Mouse (Mus musculus) spleen, adult 2 months (tissue): ENCODE data around the gene Dusp13. TPM values are rescaled to one million over a fixed set of nuclear protein-coding genes. Genes with fewer than 3 reads are reported as not detected.

Experiments
- DNase-seq, 2 experiments: peaks; one replicate each; pipeline versions ENCODE4 v3.0.0 to v3.0.0-alpha.2; 2012 to 2021; ENCODE audit warnings: low spot score in 2 of 2, low read depth in 1 of 2
- H3K27ac ChIP-seq: fragments of 200-500 bp; 2 replicates; pipeline ENCODE4 v1.5.1; 2012; ENCODE audit warnings: low read length, inconsistent platforms; ENCODE audit not compliant: insufficient read depth
- H3K27me3 ChIP-seq: fragments of 200-500 bp; 2 replicates; pipeline ENCODE4 v1.6.1; 2012; ENCODE audit warnings: mild to moderate bottlenecking, moderate library complexity, low read length, inconsistent platforms; ENCODE audit not compliant: control insufficient read depth, insufficient read depth
- H3K36me3 ChIP-seq: fragments of 200-500 bp; 2 replicates; pipeline ENCODE4 v1.6.1; 2012; ENCODE audit warnings: mild to moderate bottlenecking, low read length, inconsistent platforms; ENCODE audit not compliant: control insufficient read depth, insufficient read depth
- H3K4me1 ChIP-seq: fragments of 200-500 bp; 2 replicates; pipeline ENCODE4 v1.6.1; 2011; ENCODE audit warnings: inconsistent platforms; ENCODE audit not compliant: control insufficient read depth, insufficient read depth, insufficient read length
- H3K4me3 ChIP-seq: fragments of 200-500 bp; 2 replicates; pipeline ENCODE4 v1.5.1; 2011; ENCODE audit warnings: mild to moderate bottlenecking, inconsistent platforms; ENCODE audit not compliant: insufficient read depth, insufficient read length; ENCODE audit errors: extremely low read depth
- CTCF ChIP-seq: fragments of 200-500 bp; IDR thresholded peaks from 2 replicates; pipeline ENCODE4 v1.5.1; 2011; ENCODE audit warnings: mild to moderate bottlenecking, inconsistent platforms; ENCODE audit not compliant: insufficient read depth, insufficient read length, insufficient replicate concordance; ENCODE audit errors: extremely low read depth
- POLR2A ChIP-seq: fragments of 200-500 bp; IDR thresholded peaks from 2 replicates; pipeline ENCODE4 v1.6.1; 2011; ENCODE audit warnings: low read depth, low read length, inconsistent platforms
- WGBS: fragments of 180-500 bp; shearing (Covaris S2); methylation state at CpG from one replicate; pipeline ENCODE4 v1.1.7; 2018; 5-methylcytosine and 5-hydroxymethylcytosine counted together
- polyA plus RNA-seq: library from polyadenylated mRNA; depleted of rRNA; stranded (reverse); fragments of >200 nt; gene quantifications from 2 replicates; pipeline ENCODE4 v1.2.3, GENCODE M21; 2012; rRNA removed

Gene Dusp13
- polyA plus RNA-seq, 1 experiment, result 0.19 TPM

- H3K36me3 ChIP-seq, result no peaks in the 10 kb centered on the region
- no peak for DNase-seq
- 90% methylated on average over 4 of the region's 4 CpGs for WGBS
- no peak overlapping the region for H3K4me3 ChIP-seq
- TF ChIP-seq POLR2A (no peak), CTCF (no peak)
- no peak overlapping the region for H3K27ac ChIP-seq
- peaks cover 2% of the 10 kb centered on the region; the same call in 1 of the 2 replicates for H3K4me1 ChIP-seq
- H3K27me3 ChIP-seq, result no peaks in the 10 kb centered on the region
These were observed 67.1 kb downstream of the Dusp13 start for GRCm38 (mm10) chr14:21683834-21684233.

Other genes with a start within 250 kb of the Dusp13 start
- not detected in 2 replicates for gene Dupd1, start 36.6 kb downstream of the Dusp13 start, polyA plus RNA-seq
- 4.4 and 7.3 TPM in 2 replicates for gene Samd8, start 650 bp downstream of the Dusp13 start, polyA plus RNA-seq
- 59.8 and 66.8 TPM in 2 replicates for gene Vdac2, start 74.1 kb upstream of the Dusp13 start, polyA plus RNA-seq
- 17.9 and 19.4 TPM in 2 replicates for gene Comtd1, start 97.8 kb upstream of the Dusp13 start, polyA plus RNA-seq
- 8.8 and 13.9 TPM in 2 replicates for gene Zfp503, start 238.4 kb upstream of the Dusp13 start, polyA plus RNA-seq